Mouse (Mus musculus) liver, embryonic 14.5 days (tissue): Measurements from ENCODE around the gene Sft2d2. TPM values are rescaled to one million over a fixed set of nuclear protein-coding genes. Genes with fewer than 3 reads are reported as not detected.
A peak's percentile ranks its signal among the peaks of the same experiment; 100 is the strongest.

Source experiments
- ATAC-seq: fragments of 200-750 bp; cut with Nextera tagmentation; 2 replicates; pipeline ENCODE4 v1.8.0; 2017; ENCODE audit warnings: moderate number of reproducible peaks, mild to moderate bottlenecking, moderate library complexity; ENCODE audit not compliant: insufficient read depth
- DNase-seq, 3 experiments: peaks; one replicate each; pipeline ENCODE4 v3.0.0-alpha.2; 2012 to 2013; ENCODE audit warnings: low read depth in 3 of 3, low spot score in 3 of 3
- H3K27ac ChIP-seq: fragments of 300-500 bp; sonication (generic); 2 replicates; pipeline ENCODE4 v1.5.1; 2014; ENCODE audit warnings: moderate library complexity, mild to moderate bottlenecking, control low read depth, inconsistent platforms
- H3K27me3 ChIP-seq: fragments of 300-500 bp; sonication (generic); 2 replicates; pipeline ENCODE4 v1.6.1; 2014; ENCODE audit warnings: mild to moderate bottlenecking, low read length, moderate library complexity; ENCODE audit not compliant: control insufficient read depth, insufficient read depth
- H3K36me3 ChIP-seq: fragments of 300-500 bp; sonication (generic); replicated peaks from 2 replicates; pipeline ENCODE4 v1.6.1; 2014; ENCODE audit warnings: low read depth; ENCODE audit not compliant: control insufficient read depth, insufficient read depth
- H3K4me1 ChIP-seq, 2 experiments: fragments of 200-500 bp in 1 of 2; fragments of 300-500 bp in 1 of 2; sonication (generic) in 1 of 2; replicated peaks; 2 replicates each; pipeline ENCODE4 v1.6.1; 2012 to 2014; ENCODE audit warnings: antibody characterized with exemption in 1 of 2, inconsistent platforms in 1 of 2, low read length in 1 of 2; ENCODE audit not compliant: control insufficient read depth in 2 of 2, insufficient read depth in 2 of 2
- H3K4me2 ChIP-seq: fragments of 300-500 bp; sonication (generic); 2 replicates; pipeline ENCODE4 v1.6.1; 2014; ENCODE audit warnings: low read depth, mild to moderate bottlenecking, control low read depth, moderate library complexity
- H3K4me3 ChIP-seq, 2 experiments: fragments of 200-500 bp in 1 of 2; fragments of 300-500 bp in 1 of 2; sonication (generic) in 1 of 2; 2 replicates each; pipeline ENCODE4 v1.5.1; 2012 to 2014; ENCODE audit warnings: low read depth in 2 of 2, low read length in 2 of 2, mild to moderate bottlenecking in 2 of 2, control low read depth in 1 of 2, inconsistent platforms in 1 of 2, moderate library complexity in 1 of 2; ENCODE audit not compliant: insufficient read depth in 1 of 2
- H3K9ac ChIP-seq: fragments of 300-500 bp; sonication (generic); replicated peaks from 2 replicates; pipeline ENCODE4 v1.6.1; 2014; ENCODE audit warnings: mild to moderate bottlenecking, control low read depth, moderate library complexity
- H3K9me3 ChIP-seq: fragments of 300-500 bp; sonication (generic); 2 replicates; pipeline ENCODE4 v1.6.1; 2016; ENCODE audit warnings: low read length, mixed read lengths; ENCODE audit not compliant: control insufficient read depth
- CTCF ChIP-seq: IDR thresholded peaks from 2 replicates; pipeline ENCODE4 v1.5.1; 2016; ENCODE audit warnings: antibody characterized with exemption, low read depth, control low read depth
- EP300 ChIP-seq: IDR thresholded peaks from 2 replicates; pipeline ENCODE4 v1.6.1; 2016; ENCODE audit warnings: antibody characterized with exemption, low read depth
- WGBS: fragments of 180-500 bp; shearing (Covaris S2); extraction: QIAGEN DNeasy Blood & Tissue Kit; methylation state at CpG from one replicate; pipeline ENCODE4 v1.1.7; 2014; ENCODE audit not compliant: insufficient replicate concordance; 5-methylcytosine and 5-hydroxymethylcytosine counted together
- polyA plus RNA-seq, 2 experiments: library from polyadenylated mRNA; depleted of rRNA in 1 of 2; stranded (reverse) in 1 of 2; unstranded in 1 of 2; fragments of >200 nt; fragmentation: Nextera tagmentation in 1 of 2; extraction: Ambion mirVana in 1 of 2; gene quantifications; 2 replicates each; pipeline versions ENCODE4 v1.2.1 to v1.2.3; 2012 to 2014

Sft2d2 gene
- polyA plus RNA-seq, 2 experiments: 5.0 to 8.0 TPM

- Histone ChIP-seq H3K27ac (no peak overlapping the region), H3K36me3 (peaks cover 4% of the 10 kb centered on the region), H3K4me2 (no peak overlapping the region), H3K9me3 (no peaks in the 10 kb centered on the region), H3K4me1 (peaks cover 7 to 11% of the 10 kb centered on the region in 2 experiments; a peak in 3 of 4 replicates), H3K27me3 (no peaks in the 10 kb centered on the region), H3K4me3 (no peak overlapping the region), H3K9ac (no peak overlapping the region)
- TF ChIP-seq CTCF (peak; percentile 48), EP300 (no peak)
- ATAC-seq (no peak), DNase-seq (no peak)
- WGBS: 75% methylated on average over 4 of the region's 4 CpGs
Measured at GRCm38 (mm10) chr1:165230691-165231090, 36.5 kb upstream of the Sft2d2 start.

GRCm38 (mm10) chr1:165229577-165229976, 35.3 kb upstream of the Sft2d2 start:
- Histone ChIP-seq H3K4me3 (no peak overlapping the region), H3K9me3 (no peaks in the 10 kb centered on the region), H3K36me3 (peaks cover 4% of the 10 kb centered on the region), H3K9ac (no peak overlapping the region), H3K27me3 (no peaks in the 10 kb centered on the region), H3K4me2 (no peak overlapping the region), H3K27ac (no peak overlapping the region), H3K4me1 (peaks cover 4 to 5% of the 10 kb centered on the region in 2 experiments; a peak in 3 of 4 replicates)
- WGBS: 88% methylated on average over 9 of the region's 9 CpGs
- DNase-seq (no peak), ATAC-seq (no peak)
- TF ChIP-seq CTCF: no peak
- TF ChIP-seq EP300: no peak

GRCm38 (mm10) chr1:165217023-165217589, 22.9 kb upstream of the Sft2d2 start:
- no peak for ATAC-seq

GRCm38 (mm10) chr1:165215831-165216230, 21.6 kb upstream of the Sft2d2 start:
- Histone ChIP-seq H3K9me3 (no peaks in the 10 kb centered on the region), H3K27ac (no peak overlapping the region), H3K36me3 (peaks cover 30% of the 10 kb centered on the region), H3K9ac (no peak overlapping the region), H3K4me1 (no peaks in the 10 kb centered on the region), H3K27me3 (no peaks in the 10 kb centered on the region), H3K4me3 (no peak overlapping the region), H3K4me2 (no peak overlapping the region)
- TF ChIP-seq CTCF: no peak
- TF ChIP-seq EP300: no peak
- WGBS: 49% methylated on average over 7 of the region's 7 CpGs
- no peak for ATAC-seq
- DNase-seq: no peak

More at GRCm38 (mm10) chr1:165217023-165217589, 22.9 kb upstream of the Sft2d2 start:
- Histone ChIP-seq H3K27ac (no peak overlapping the region), H3K9ac (no peak overlapping the region), H3K36me3 (peaks cover 33% of the 10 kb centered on the region), H3K4me1 (no peaks in the 10 kb centered on the region), H3K4me3 (no peak overlapping the region), H3K9me3 (no peaks in the 10 kb centered on the region), H3K4me2 (no peak overlapping the region), H3K27me3 (no peaks in the 10 kb centered on the region)
- DNase-seq: no peak
- no peak for TF ChIP-seq CTCF
- TF ChIP-seq EP300: no peak
- WGBS: 64% methylated on average over 2 of the region's 2 CpGs

GRCm38 (mm10) chr1:165205591-165205990, 11.4 kb upstream of the Sft2d2 start:
- no peak overlapping the region for H3K27ac ChIP-seq
- H3K36me3 ChIP-seq: no peaks in the 10 kb centered on the region
- no peaks in the 10 kb centered on the region for H3K27me3 ChIP-seq
- H3K4me3 ChIP-seq: no peak overlapping the region
- no peak overlapping the region for H3K9ac ChIP-seq
- no peaks in the 10 kb centered on the region for H3K9me3 ChIP-seq
- TF ChIP-seq CTCF (no peak), EP300 (no peak)
- ATAC-seq (no peak), DNase-seq (no peak)
- H3K4me2 ChIP-seq: no peak overlapping the region
- no peaks in the 10 kb centered on the region for H3K4me1 ChIP-seq
- WGBS: 18% methylated on average over 2 of the region's 2 CpGs
